Mouse (Mus musculus) liver, embryonic 14.5 days (tissue): ENCODE data around the gene Srgap3.

Experiments used
- CTCF ChIP-seq: IDR thresholded peaks from 2 replicates; pipeline ENCODE4 v1.5.1; 2016; ENCODE audit warnings: antibody characterized with exemption, low read depth, control low read depth
- EP300 ChIP-seq: IDR thresholded peaks from 2 replicates; pipeline ENCODE4 v1.6.1; 2016; ENCODE audit warnings: antibody characterized with exemption, low read depth

DNA sequence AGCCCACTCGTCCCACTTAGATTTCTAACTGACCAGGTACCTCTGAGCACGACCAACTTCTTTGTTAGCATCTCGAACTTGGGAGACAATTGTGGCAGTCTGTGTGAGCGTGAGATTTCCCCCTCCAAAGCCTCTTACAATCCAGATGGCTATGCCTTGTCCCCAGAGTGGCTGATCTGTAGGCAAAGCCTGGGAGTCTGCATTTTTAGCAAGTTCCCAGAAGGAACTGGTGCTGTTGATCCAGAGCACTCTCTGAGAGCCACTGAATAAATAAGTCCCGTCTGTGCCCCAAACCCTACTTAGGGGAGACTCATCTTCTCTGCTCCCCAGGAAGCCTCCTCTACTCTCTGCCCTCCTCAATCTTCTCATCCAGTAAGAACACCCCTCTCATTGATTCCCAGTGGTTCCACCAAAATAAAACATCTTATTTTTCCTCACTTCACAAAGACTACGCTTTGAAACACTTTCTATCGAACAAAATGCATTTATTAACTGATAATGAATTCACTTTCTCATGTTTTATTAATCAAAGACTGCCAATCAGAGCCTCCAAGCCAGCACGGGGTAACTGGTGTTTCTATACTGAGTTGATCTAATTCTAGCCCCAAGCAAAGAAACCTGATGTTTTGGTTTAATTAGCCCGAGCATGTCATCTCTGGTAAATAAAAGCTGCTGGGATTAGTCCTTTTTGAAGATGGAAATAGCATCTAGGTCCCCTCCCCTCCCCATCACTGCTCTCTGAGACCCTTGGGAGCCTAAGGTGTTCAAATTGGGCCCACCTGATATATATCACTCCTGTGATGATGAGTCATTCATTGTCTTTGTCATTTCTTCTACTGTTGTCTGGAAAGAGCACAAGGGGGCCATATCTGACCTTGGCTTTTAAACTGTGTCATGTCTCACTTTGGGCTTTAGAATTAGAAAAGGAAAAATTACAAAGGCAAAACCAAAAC, 38.6 kb upstream of the Srgap3 start:
- TF ChIP-seq CTCF (no peak), EP300 (no peak)
